ENCODE assay signal across 19 mouse cellular contexts in genomic region chr15:25395912-25396590, GRCm38 (mm10). TPM values are rescaled to one million over a fixed set of nuclear protein-coding genes. Genes with fewer than 3 reads are reported as not detected.
DNase-seq lines count a peak whose midpoint lies in the region; ATAC-seq and TF ChIP-seq lines count a peak whose summit lies in the region.
"Had no signal": no experiment of that assay in that cellular context is flagged by ENCODE, and none has a peak within 500 bp of the region (broad histone marks: within the 10 kb centered on the region; RNA-seq: fewer than 3 reads in every experiment).

No protein-coding gene starts in this region.

- ATAC-seq in heart, postnatal 0 days (ENCODE audit: insufficient read depth, low read depth): no peak
- ATAC-seq in lung, embryonic 14.5 days (ENCODE audit: insufficient read depth): peak; percentile 30; the same call in 1 of the 2 replicates
- ATAC-seq in liver, embryonic 12.5 days: no peak

- no peaks in the 10 kb centered on the region for H3K27me3 ChIP-seq in heart, postnatal 0 days (ENCODE audit: control insufficient read depth, insufficient read depth, low read length)
- no peaks in the 10 kb centered on the region for H3K27me3 ChIP-seq in lung, embryonic 14.5 days (ENCODE audit: insufficient read depth, low read length)
- H3K27me3 ChIP-seq in liver, embryonic 12.5 days (replicated peaks): no peaks in the 10 kb centered on the region
- H3K27me3 ChIP-seq: forebrain, embryonic 12.5 days; heart, embryonic 12.5 days; limb, embryonic 13.5 days; liver, embryonic 15.5 days; midbrain, embryonic 12.5 days had no signal

- peak; percentile 15 for DNase-seq in heart, postnatal 0 days (ENCODE audit: low spot score)
- no peak for DNase-seq in heart, postnatal 14 days
- no peak for DNase-seq in lung, embryonic 14.5 days
- no peak for DNase-seq in lung, postnatal 36 days
- DNase-seq in 3T3-L1 (ENCODE audit: low read depth, low spot score): peak; percentile 89
- no peak for DNase-seq in layer of hippocampus, adult 8-10 months (ENCODE audit: low spot score in 2 of 2)
- DNase-seq: adrenal gland, postnatal 25 days; B cell, adult 2 months; cerebellum, adult 11 months; cerebellum, postnatal 25 days; embryo, embryonic 11 days; thymus, postnatal 25 days had no signal

- TF ChIP-seq POLR2A in embryonic fibroblast, embryonic 13.5 days (IDR thresholded peaks at IDR 0.05; ENCODE audit: low read depth, low read length): no peak

- H3K36me3 ChIP-seq in heart, postnatal 0 days (replicated peaks; ENCODE audit: control insufficient read depth, insufficient read depth, low read length): no peaks in the 10 kb centered on the region
- H3K36me3 ChIP-seq in lung, embryonic 14.5 days (ENCODE audit: insufficient read depth): 0 out of 2 replicates have a peak, but pooled peaks cover 2% of the 10 kb centered on the region
- no peaks in the 10 kb centered on the region for H3K36me3 ChIP-seq in liver, embryonic 12.5 days
- H3K36me3 ChIP-seq: heart, embryonic 12.5 days; liver, embryonic 15.5 days had no signal

- WGBS in heart, postnatal 0 days: 64% methylated on average over 9 of the region's 9 CpGs
- WGBS in lung, embryonic 14.5 days: 73% methylated on average over 9 of the region's 9 CpGs
- 75% methylated on average over 9 of the region's 9 CpGs for WGBS in liver, embryonic 12.5 days (ENCODE audit: insufficient replicate concordance)

- H3K4me1 ChIP-seq in heart, postnatal 0 days (ENCODE audit: control insufficient read depth, insufficient read depth): no peaks in the 10 kb centered on the region
- no peaks in the 10 kb centered on the region for H3K4me1 ChIP-seq in lung, embryonic 14.5 days (ENCODE audit: insufficient read depth)
- H3K4me1 ChIP-seq in embryonic fibroblast, embryonic 13.5 days (ENCODE audit: control insufficient read depth, insufficient read depth, low read length): peaks cover 23% of the 10 kb centered on the region; the same call in 1 of the 2 replicates
- peaks cover 3% of the 10 kb centered on the region for H3K4me1 ChIP-seq in liver, embryonic 12.5 days
- H3K4me1 ChIP-seq: liver, embryonic 15.5 days had no signal

- intact Hi-C loops in heart, postnatal 14 days (cut with DNase I): no loop called here

- no peaks in the 10 kb centered on the region for H3K9me3 ChIP-seq in heart, postnatal 0 days (replicated peaks; ENCODE audit: control insufficient read depth, low read length)
- H3K9me3 ChIP-seq in lung, embryonic 14.5 days (ENCODE audit: low read depth, low read length): no peaks in the 10 kb centered on the region
- no peaks in the 10 kb centered on the region for H3K9me3 ChIP-seq in liver, embryonic 12.5 days (replicated peaks)
- H3K9me3 ChIP-seq: forebrain, embryonic 12.5 days; heart, embryonic 12.5 days; limb, embryonic 13.5 days; liver, embryonic 15.5 days; midbrain, embryonic 12.5 days had no signal

- TF ChIP-seq EP300 in heart, postnatal 0 days (IDR thresholded peaks at IDR 0.05; ENCODE audit: low read depth): no peak

- H3K4me2 ChIP-seq in heart, postnatal 0 days (ENCODE audit: low read depth, low read length): no peak overlapping the region
- H3K4me2 ChIP-seq in lung, embryonic 14.5 days: no peak overlapping the region
- H3K4me2 ChIP-seq in liver, embryonic 12.5 days: no peak overlapping the region
- H3K4me2 ChIP-seq: forebrain, embryonic 12.5 days; heart, embryonic 12.5 days; limb, embryonic 13.5 days; liver, embryonic 15.5 days; midbrain, embryonic 12.5 days had no signal

- H3K9ac ChIP-seq in heart, postnatal 0 days (replicated peaks; ENCODE audit: low read depth, low read length): no peak overlapping the region
- H3K9ac ChIP-seq in lung, embryonic 14.5 days: no peak overlapping the region
- H3K9ac ChIP-seq in liver, embryonic 12.5 days: no peak overlapping the region
- H3K9ac ChIP-seq: forebrain, embryonic 12.5 days; heart, embryonic 12.5 days; limb, embryonic 13.5 days; liver, embryonic 15.5 days; midbrain, embryonic 12.5 days had no signal

- no peak overlapping the region for H3K27ac ChIP-seq in heart, postnatal 0 days (ENCODE audit: low read depth)
- H3K27ac ChIP-seq in lung, embryonic 14.5 days (ENCODE audit: low read depth): no peak overlapping the region
- H3K27ac ChIP-seq in embryonic fibroblast, embryonic 13.5 days (ENCODE audit: insufficient read depth, low read length): peak overlapping the region; percentile 53
- H3K27ac ChIP-seq in liver, embryonic 12.5 days: no peak overlapping the region
- H3K27ac ChIP-seq: forebrain, embryonic 12.5 days; limb, embryonic 13.5 days; liver, embryonic 15.5 days; midbrain, embryonic 12.5 days had no signal

- TF ChIP-seq CTCF in heart, postnatal 0 days (IDR thresholded peaks at IDR 0.05; ENCODE audit: low read depth): no peak
- no peak for TF ChIP-seq CTCF in lung, embryonic 14.5 days (IDR thresholded peaks at IDR 0.05; ENCODE audit: low read depth)
- no peak for TF ChIP-seq CTCF in embryonic fibroblast, embryonic 13.5 days (IDR thresholded peaks at IDR 0.05; ENCODE audit: borderline replicate concordance, insufficient read depth, low read length)

- H3K4me3 ChIP-seq in heart, postnatal 0 days (ENCODE audit: low read depth, low read length): no peak overlapping the region
- H3K4me3 ChIP-seq in lung, embryonic 14.5 days (ENCODE audit: low read depth, low read length): no peak overlapping the region
- H3K4me3 ChIP-seq in embryonic fibroblast, embryonic 13.5 days (ENCODE audit: insufficient read depth, low read length): no peak overlapping the region
- no peak overlapping the region for H3K4me3 ChIP-seq in liver, embryonic 12.5 days
- H3K4me3 ChIP-seq: forebrain, embryonic 12.5 days; heart, embryonic 12.5 days; limb, embryonic 13.5 days; liver, embryonic 15.5 days; midbrain, embryonic 12.5 days had no signal

RNA-seq across cellular contexts. Expression of gene Basp1, which starts 17.5 kb away (rescaled TPM):
- total RNA-seq in heart, postnatal 0 days (2014; rRNA removed; ENCODE audit: low replicate concordance): 2.9 and 7.9 TPM in 2 replicates
- 2.8 and 2.9 TPM in 2 replicates for polyA plus RNA-seq in heart, postnatal 0 days (2015; fragmentation: Nextera tagmentation; extraction: Ambion mirVana)
- 1 to 10 TPM; 3.0 to 4.2 TPM for total RNA-seq in heart, postnatal 14 days (2021)
- polyA plus RNA-seq in lung, embryonic 14.5 days (2014; fragmentation: Nextera tagmentation; extraction: Ambion mirVana): 34.5 and 37.8 TPM in 2 replicates
- polyA plus RNA-seq in embryonic fibroblast, embryonic 13.5 days (2011; ENCODE audit: insufficient read length, low read depth, missing spikeins): 232 and 236 TPM in 2 replicates
- total RNA-seq in layer of hippocampus, adult 8-10 months (2022): 100 to 1,000 TPM; 476 to 520 (median 494) TPM
- 9.6 and 10.8 TPM in 2 replicates for polyA plus RNA-seq in liver, embryonic 12.5 days (2016; fragmentation: Nextera tagmentation; extraction: Ambion mirVana)

Comparison
In these comparisons a context has a peak if more than half of its experiments do, and no peak if none do; other contexts are left out.
1. DNase-seq: peak in heart, postnatal 0 days (single experiment) and 3T3-L1 (single experiment); none in heart, postnatal 14 days (0 of 2), lung, embryonic 14.5 days (single experiment), lung, postnatal 36 days (single experiment) and layer of hippocampus, adult 8-10 months (0 of 2).